Mouse (Mus musculus) stomach, embryonic 15.5 days (tissue): ENCODE results near the gene Krtap29-1. TPM values are rescaled to one million over a fixed set of nuclear protein-coding genes. Genes with fewer than 3 reads are reported as not detected.

Experiments used
- ATAC-seq: fragments of 200-750 bp; cut with Nextera tagmentation; 2 replicates; pipeline ENCODE4 v1.8.0; 2017; ENCODE audit warnings: low read depth, moderate number of reproducible peaks, moderate TSS enrichment; ENCODE audit not compliant: insufficient read depth, low FRiP score
- H3K27ac ChIP-seq: fragments of 300-500 bp; sonication (generic); 2 replicates; pipeline ENCODE4 v1.5.1; 2015; ENCODE audit warnings: mild to moderate bottlenecking, inconsistent platforms
- H3K27me3 ChIP-seq: fragments of 300-500 bp; sonication (generic); replicated peaks from 2 replicates; pipeline ENCODE4 v1.6.1; 2015; ENCODE audit warnings: inconsistent platforms
- H3K36me3 ChIP-seq: fragments of 300-500 bp; sonication (generic); 2 replicates; pipeline ENCODE4 v1.6.1; 2015; ENCODE audit warnings: inconsistent platforms
- H3K4me1 ChIP-seq: fragments of 300-500 bp; sonication (generic); 2 replicates; pipeline ENCODE4 v1.6.1; 2015; ENCODE audit warnings: inconsistent platforms
- H3K4me2 ChIP-seq: fragments of 300-500 bp; sonication (generic); 2 replicates; pipeline ENCODE4 v1.6.1; 2015; ENCODE audit warnings: mild to moderate bottlenecking, inconsistent platforms
- H3K4me3 ChIP-seq: fragments of 300-500 bp; sonication (generic); replicated peaks from 2 replicates; pipeline ENCODE4 v1.5.1; 2015; ENCODE audit warnings: inconsistent platforms
- H3K9ac ChIP-seq: fragments of 300-500 bp; sonication (generic); 2 replicates; pipeline ENCODE4 v1.6.1; 2015; ENCODE audit warnings: inconsistent platforms
- H3K9me3 ChIP-seq: fragments of 300-500 bp; sonication (generic); 2 replicates; pipeline ENCODE4 v1.6.1; 2016; ENCODE audit warnings: inconsistent platforms
- whole genome bisulfite sequencing: fragments of 180-500 bp; shearing (Covaris S2); methylation state at CpG from one replicate; pipeline ENCODE4 v1.1.7; 2015; 5-methylcytosine and 5-hydroxymethylcytosine counted together
- polyA plus RNA-seq: library from polyadenylated mRNA; unstranded; fragments of >200 nt; fragmentation: Nextera tagmentation; extraction: Ambion mirVana; gene quantifications from 2 replicates; pipeline ENCODE4 v1.2.1, GENCODE M21; 2015

The Krtap29-1 gene
- polyA plus RNA-seq, 1 experiment from 2014 or later: not detected

- ATAC-seq: no peak
- no peak within 1 kb of the TSS for H3K4me2 ChIP-seq
- H3K9me3 ChIP-seq: no peaks in the 10 kb centered on the region
- H3K27ac ChIP-seq: no peak within 1 kb of the TSS
- no peaks in the 10 kb centered on the region for H3K4me1 ChIP-seq
- H3K27me3 ChIP-seq: no peaks in the 10 kb centered on the region
- H3K9ac ChIP-seq: no peak within 1 kb of the TSS
- WGBS: 85% methylated on average over 1 of the region's 1 CpGs
- H3K36me3 ChIP-seq: no peaks in the 10 kb centered on the region
- H3K4me3 ChIP-seq: no peak within 1 kb of the TSS
Measured at GRCm38 (mm10) chr11:99935991-99936390, 42.9 kb downstream of the Krtap29-1 start, which contains the start of gene Krtap31-2. Gene Krtap31-2 (plus strand): TSS chr11:99936291.

Other genes with a start within 250 kb of the Krtap29-1 start
- gene Gm14180, start 244.8 kb downstream of the Krtap29-1 start, polyA plus RNA-seq: not detected in 2 replicates
- not detected in 2 replicates for gene Gm11595, start 206.1 kb downstream of the Krtap29-1 start, polyA plus RNA-seq
- gene Krtap4-8, start 198.3 kb downstream of the Krtap29-1 start, polyA plus RNA-seq: not detected in 2 replicates
- not detected in 2 replicates for gene Krtap4-9, start 193.9 kb downstream of the Krtap29-1 start, polyA plus RNA-seq
- not detected in 2 replicates for gene Gm11596, start 185.6 kb downstream of the Krtap29-1 start, polyA plus RNA-seq
- not detected in 2 replicates for gene Gm11569, start 180.1 kb downstream of the Krtap29-1 start, polyA plus RNA-seq
- not detected in 2 replicates for gene Gm11554, start 174.6 kb downstream of the Krtap29-1 start, polyA plus RNA-seq
- not detected in 2 replicates for gene Krtap4-13, start 169.2 kb downstream of the Krtap29-1 start, polyA plus RNA-seq
- gene Gm11564, start 163.4 kb downstream of the Krtap29-1 start, polyA plus RNA-seq: not detected in 2 replicates
- not detected in 2 replicates for gene 2300003K06Rik, start 141.0 kb downstream of the Krtap29-1 start, polyA plus RNA-seq
- gene Krtap4-16, start 127.4 kb downstream of the Krtap29-1 start, polyA plus RNA-seq: not detected in 2 replicates
- gene Gm11568, start 121.1 kb downstream of the Krtap29-1 start, polyA plus RNA-seq: not detected in 2 replicates
- not detected in 2 replicates for gene Gm11559, start 114.6 kb downstream of the Krtap29-1 start, polyA plus RNA-seq
- not detected in 2 replicates for gene Krtap9-1, start 105.7 kb downstream of the Krtap29-1 start, polyA plus RNA-seq
- gene Gm11567, start 99.9 kb downstream of the Krtap29-1 start, polyA plus RNA-seq: not detected in 2 replicates
- not detected in 2 replicates for gene Krtap31-1, start 71.1 kb downstream of the Krtap29-1 start, polyA plus RNA-seq
- gene Gm11565, start 64.3 kb downstream of the Krtap29-1 start, polyA plus RNA-seq: not detected in 2 replicates
- not detected in 2 replicates for gene Krtap31-2, start 42.8 kb downstream of the Krtap29-1 start, polyA plus RNA-seq
- gene Krtap9-5, start 30.6 kb downstream of the Krtap29-1 start, polyA plus RNA-seq: not detected in 2 replicates
- not detected in 2 replicates for gene Krtap16-1, start 7.5 kb upstream of the Krtap29-1 start, polyA plus RNA-seq
- gene Krtap17-1, start 14.9 kb upstream of the Krtap29-1 start, polyA plus RNA-seq: 0.30 TPM in 1 of 2 replicates, not detected in the other
- 0.15 and 0.35 TPM in 2 replicates for gene Krt33a, start 37.2 kb upstream of the Krtap29-1 start, polyA plus RNA-seq
- not detected in 2 replicates for gene Krt33b, start 50.8 kb upstream of the Krtap29-1 start, polyA plus RNA-seq
- 0.41 and 0.91 TPM in 2 replicates for gene Krt34, start 62.5 kb upstream of the Krtap29-1 start, polyA plus RNA-seq
- gene Krt31, start 71.5 kb upstream of the Krtap29-1 start, polyA plus RNA-seq: 0.46 and 0.69 TPM in 2 replicates
- not detected in 2 replicates for gene Krt32, start 109.2 kb upstream of the Krtap29-1 start, polyA plus RNA-seq
- gene Krt35, start 117.2 kb upstream of the Krtap29-1 start, polyA plus RNA-seq: 0.32 TPM in 1 of 2 replicates, not detected in the other
- 0.13 and 0.37 TPM in 2 replicates for gene Krt36, start 126.6 kb upstream of the Krtap29-1 start, polyA plus RNA-seq
- gene Krt13, start 142.5 kb upstream of the Krtap29-1 start, polyA plus RNA-seq: 397 and 779 TPM in 2 replicates
- gene Krt15, start 156.9 kb upstream of the Krtap29-1 start, polyA plus RNA-seq: 698 and 1,006 TPM in 2 replicates
- 796 and 889 TPM in 2 replicates for gene Krt19, start 169.6 kb upstream of the Krtap29-1 start, polyA plus RNA-seq
- not detected in 2 replicates for gene Krt9, start 214.2 kb upstream of the Krtap29-1 start, polyA plus RNA-seq
- 17.3 and 25.8 TPM in 2 replicates for gene Krt14, start 228.5 kb upstream of the Krtap29-1 start, polyA plus RNA-seq